Mouse (Mus musculus): ENCODE results near the gene Pon1. TPM values are rescaled to one million over a fixed set of nuclear protein-coding genes. Genes with fewer than 3 reads are reported as not detected.
A peak's percentile ranks its signal among the peaks of the same experiment; 100 is the strongest.
"Not testable (repeated sequence)": the region's sequence is repeated elsewhere in the genome, so short reads cannot be mapped to it uniquely, and the experiment has no call there.

The Pon1 gene
- polyA plus RNA-seq, 1 experiment from 2014 or later, result 40.6 TPM

DNA sequence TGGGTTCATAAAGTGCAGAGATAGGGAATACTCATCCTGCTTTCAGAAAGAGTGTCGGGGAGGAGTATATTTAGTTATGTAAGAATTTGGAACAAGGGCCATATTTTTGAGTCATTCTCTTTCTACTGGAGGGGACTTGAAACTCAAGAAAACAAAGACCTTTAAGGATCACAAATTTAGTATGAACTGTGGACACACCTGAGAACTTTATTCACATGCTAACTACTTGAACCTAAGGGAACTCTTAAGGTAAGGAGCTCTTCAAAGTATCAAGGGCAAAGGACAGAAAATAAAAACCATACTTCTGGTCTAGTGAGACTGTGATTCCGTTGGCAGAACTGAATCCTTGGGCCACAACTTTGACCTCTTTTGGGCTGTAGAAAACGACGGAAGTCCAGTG is 38.3 kb upstream of the Pon1 start:
- no peaks in the 10 kb centered on the region for H3K9me3 ChIP-seq (ENCODE audit: low read length)
- 0 out of 2 replicates have a peak, but pooled peaks cover 4% of the 10 kb centered on the region for H3K36me3 ChIP-seq (ENCODE audit: insufficient read depth, low read length)
- no peak overlapping the region for H3K27ac ChIP-seq (ENCODE audit: low read length)
- H3K4me2 ChIP-seq (replicated peaks; ENCODE audit: low read depth, low read length), result no peak overlapping the region
- no peaks in the 10 kb centered on the region for H3K4me1 ChIP-seq (ENCODE audit: insufficient read depth, low read depth, low read length)
- DNase-seq (ENCODE audit: low spot score) (peak; percentile 67), ATAC-seq (peak; percentile 59)
- no peaks in the 10 kb centered on the region for H3K27me3 ChIP-seq (replicated peaks; ENCODE audit: insufficient read depth, low read length)
- TF ChIP-seq CTCF (IDR thresholded peaks at IDR 0.05) (no peak), EP300 (IDR thresholded peaks at IDR 0.05) (peak; percentile 68)
- H3K9ac ChIP-seq (replicated peaks; ENCODE audit: low read depth), result no peak overlapping the region
- no peak overlapping the region for H3K4me3 ChIP-seq (ENCODE audit: low read depth, low read length)
- WGBS, result 62% methylated on average over 4 of the region's 4 CpGs

DNA sequence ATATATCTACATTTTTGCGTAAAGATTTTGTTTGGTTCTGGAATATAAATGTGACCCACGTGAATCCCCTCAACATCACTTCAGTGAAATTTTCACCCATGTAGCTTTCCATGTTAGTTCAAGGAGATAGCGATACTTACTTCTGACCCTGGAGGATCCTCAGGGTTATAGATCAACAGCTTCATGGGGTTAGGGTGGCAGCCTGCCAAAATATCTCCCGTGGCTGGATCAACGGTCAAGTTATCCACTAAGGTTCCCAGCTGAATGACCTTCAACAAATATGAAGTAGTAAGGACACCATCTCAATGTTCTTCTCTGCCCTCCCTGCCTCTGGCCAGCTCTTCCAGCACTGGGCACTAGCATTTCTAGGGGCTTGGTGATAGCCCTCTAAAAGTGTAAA is 36.5 kb upstream of the Pon1 start:
- 68% methylated on average over 5 of the region's 5 CpGs for WGBS
- Histone ChIP-seq H3K4me1 (ENCODE audit: insufficient read depth, low read depth, low read length) (no peaks in the 10 kb centered on the region), H3K4me3 (ENCODE audit: low read depth, low read length) (no peak overlapping the region), H3K9ac (replicated peaks; ENCODE audit: low read depth) (no peak overlapping the region), H3K27ac (ENCODE audit: low read length) (no peak overlapping the region), H3K9me3 (ENCODE audit: low read length) (no peaks in the 10 kb centered on the region), H3K27me3 (replicated peaks; ENCODE audit: insufficient read depth, low read length) (no peaks in the 10 kb centered on the region), H3K36me3 (ENCODE audit: insufficient read depth, low read length) (0 out of 2 replicates have a peak, but pooled peaks cover 4% of the 10 kb centered on the region), H3K4me2 (replicated peaks; ENCODE audit: low read depth, low read length) (no peak overlapping the region)
- TF ChIP-seq CTCF (IDR thresholded peaks at IDR 0.05), result no peak
- TF ChIP-seq EP300 (IDR thresholded peaks at IDR 0.05), result no peak
- DNase-seq (ENCODE audit: low spot score) (no peak), ATAC-seq (no peak)

DNA sequence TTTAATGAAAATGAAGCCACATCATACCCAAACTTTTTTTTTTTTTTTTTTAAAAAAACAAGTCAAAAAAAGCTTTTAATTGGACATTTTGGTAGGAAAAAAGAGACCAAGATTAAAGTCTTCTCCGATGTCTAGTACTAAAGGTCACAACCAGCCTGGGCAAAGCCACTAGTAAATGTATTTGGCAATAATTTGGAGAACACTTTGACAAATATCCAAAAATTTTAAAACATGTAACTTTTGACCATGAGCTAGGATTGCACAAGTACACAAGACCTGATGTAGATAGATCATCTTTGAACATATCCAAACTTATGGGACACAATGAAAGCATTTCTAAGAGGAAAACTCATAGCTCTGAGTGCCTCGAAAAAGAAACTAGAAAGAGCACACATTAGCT is 29.8 kb upstream of the Pon1 start:
- H3K4me2 ChIP-seq (replicated peaks; ENCODE audit: low read depth, low read length); H3K27me3 ChIP-seq (replicated peaks; ENCODE audit: insufficient read depth, low read length); ATAC-seq; DNase-seq (ENCODE audit: low spot score); H3K9me3 ChIP-seq (ENCODE audit: low read length); H3K27ac ChIP-seq (ENCODE audit: low read length); H3K36me3 ChIP-seq (ENCODE audit: insufficient read depth, low read length); H3K9ac ChIP-seq (replicated peaks; ENCODE audit: low read depth); H3K4me1 ChIP-seq (ENCODE audit: insufficient read depth, low read depth, low read length); H3K4me3 ChIP-seq (ENCODE audit: low read depth, low read length): not testable (repeated sequence)
- WGBS, result 87% methylated on average over 2 of the region's 2 CpGs

DNA sequence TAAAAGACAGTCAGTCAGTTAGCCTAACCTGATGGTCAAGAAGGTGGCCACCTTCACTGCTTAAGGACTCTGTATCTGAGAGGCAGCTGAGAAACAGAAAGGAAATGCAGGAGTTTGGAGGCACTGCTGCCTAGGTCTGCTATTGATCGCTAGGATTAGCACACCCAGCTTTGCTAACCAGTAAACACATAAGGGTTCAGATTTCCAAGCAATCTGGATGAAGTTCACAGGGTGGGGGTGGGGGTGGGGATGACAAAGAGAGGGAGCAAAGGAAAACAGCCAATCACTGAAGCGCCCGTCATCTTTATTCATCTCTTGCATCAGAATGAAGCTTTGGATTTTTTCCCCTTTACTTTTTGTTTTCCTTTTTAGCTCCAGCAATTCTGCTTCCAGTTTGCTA is 28.3 kb upstream of the Pon1 start:
- no peak for DNase-seq (ENCODE audit: low spot score)
- no peaks in the 10 kb centered on the region for H3K9me3 ChIP-seq (ENCODE audit: low read length)
- TF ChIP-seq CTCF (IDR thresholded peaks at IDR 0.05) (no peak), EP300 (IDR thresholded peaks at IDR 0.05) (no peak)
- WGBS, result 71% methylated on average over 3 of the region's 3 CpGs
- H3K4me2 ChIP-seq (replicated peaks; ENCODE audit: low read depth, low read length), result no peak overlapping the region
- no peak overlapping the region for H3K4me3 ChIP-seq (ENCODE audit: low read depth, low read length)
- H3K4me1 ChIP-seq (ENCODE audit: insufficient read depth, low read depth, low read length), result no peaks in the 10 kb centered on the region
- H3K27me3 ChIP-seq (replicated peaks; ENCODE audit: insufficient read depth, low read length), result no peaks in the 10 kb centered on the region
- no peaks in the 10 kb centered on the region for H3K36me3 ChIP-seq (ENCODE audit: insufficient read depth, low read length)
- ATAC-seq, result no peak
- no peak overlapping the region for H3K27ac ChIP-seq (ENCODE audit: low read length)
- H3K9ac ChIP-seq (replicated peaks; ENCODE audit: low read depth), result no peak overlapping the region

DNA sequence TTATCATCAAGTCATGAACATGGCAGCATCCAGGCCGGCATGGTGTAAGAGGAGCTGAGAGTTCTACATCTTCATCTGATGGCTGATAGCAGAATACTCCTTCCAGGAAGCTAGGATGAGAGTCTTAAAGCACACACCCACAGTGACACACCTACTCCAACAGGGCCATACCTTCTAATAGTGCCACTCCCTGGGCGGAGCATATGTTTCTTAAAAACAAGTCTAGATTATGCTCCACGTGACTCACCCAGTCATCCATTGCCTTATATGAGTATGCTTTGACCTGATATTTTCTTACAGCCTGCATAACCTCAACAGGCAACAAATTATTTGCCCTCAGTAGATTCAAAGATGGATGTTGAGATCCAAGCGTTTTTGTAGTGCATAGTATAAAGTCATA is 24.4 kb upstream of the Pon1 start:
- Histone ChIP-seq H3K9ac (replicated peaks; ENCODE audit: low read depth) (no peak overlapping the region), H3K27me3 (replicated peaks; ENCODE audit: insufficient read depth, low read length) (no peaks in the 10 kb centered on the region), H3K4me3 (ENCODE audit: low read depth, low read length) (no peak overlapping the region), H3K27ac (ENCODE audit: low read length) (no peak overlapping the region), H3K4me1 (ENCODE audit: insufficient read depth, low read depth, low read length) (no peaks in the 10 kb centered on the region), H3K4me2 (replicated peaks; ENCODE audit: low read depth, low read length) (no peak overlapping the region), H3K36me3 (ENCODE audit: insufficient read depth, low read length) (no peaks in the 10 kb centered on the region), H3K9me3 (ENCODE audit: low read length) (no peaks in the 10 kb centered on the region)
- WGBS, result 90% methylated on average over 4 of the region's 4 CpGs
- ATAC-seq (no peak), DNase-seq (ENCODE audit: low spot score) (no peak)
- TF ChIP-seq CTCF (IDR thresholded peaks at IDR 0.05), result no peak
- TF ChIP-seq EP300 (IDR thresholded peaks at IDR 0.05), result no peak

DNA sequence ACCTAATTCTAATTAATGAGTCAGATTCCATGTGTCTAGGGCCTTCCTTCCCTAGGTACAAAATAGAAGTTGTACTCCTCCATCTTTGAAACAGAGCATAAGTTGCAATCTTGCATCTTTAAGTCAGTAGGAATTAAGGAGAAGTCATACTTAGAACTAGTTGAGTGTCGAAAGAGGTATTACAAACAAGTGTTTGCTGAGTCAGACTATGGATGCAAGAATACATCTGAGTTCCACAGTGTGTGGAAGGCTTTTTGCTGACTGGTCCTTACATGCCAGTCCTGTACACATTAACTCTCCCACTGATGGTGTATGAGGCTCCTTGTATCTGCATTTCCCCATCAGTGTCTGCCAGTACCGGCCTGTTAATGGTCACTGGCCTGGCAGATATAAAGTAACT is 14.1 kb upstream of the Pon1 start:
- Histone ChIP-seq H3K9me3 (ENCODE audit: low read length) (no peaks in the 10 kb centered on the region), H3K27me3 (replicated peaks; ENCODE audit: insufficient read depth, low read length) (no peaks in the 10 kb centered on the region), H3K4me2 (replicated peaks; ENCODE audit: low read depth, low read length) (no peak overlapping the region), H3K27ac (ENCODE audit: low read length) (no peak overlapping the region), H3K9ac (replicated peaks; ENCODE audit: low read depth) (no peak overlapping the region), H3K4me1 (ENCODE audit: insufficient read depth, low read depth, low read length) (no peaks in the 10 kb centered on the region), H3K4me3 (ENCODE audit: low read depth, low read length) (no peak overlapping the region), H3K36me3 (ENCODE audit: insufficient read depth, low read length) (no peaks in the 10 kb centered on the region)
- 73% methylated on average over 2 of the region's 2 CpGs for WGBS
- ATAC-seq, result no peak; the same call in 1 of the 2 replicates
- DNase-seq (ENCODE audit: low spot score), result peak; percentile 46
- TF ChIP-seq EP300 (IDR thresholded peaks at IDR 0.05) (no peak), CTCF (IDR thresholded peaks at IDR 0.05) (no peak)

DNA sequence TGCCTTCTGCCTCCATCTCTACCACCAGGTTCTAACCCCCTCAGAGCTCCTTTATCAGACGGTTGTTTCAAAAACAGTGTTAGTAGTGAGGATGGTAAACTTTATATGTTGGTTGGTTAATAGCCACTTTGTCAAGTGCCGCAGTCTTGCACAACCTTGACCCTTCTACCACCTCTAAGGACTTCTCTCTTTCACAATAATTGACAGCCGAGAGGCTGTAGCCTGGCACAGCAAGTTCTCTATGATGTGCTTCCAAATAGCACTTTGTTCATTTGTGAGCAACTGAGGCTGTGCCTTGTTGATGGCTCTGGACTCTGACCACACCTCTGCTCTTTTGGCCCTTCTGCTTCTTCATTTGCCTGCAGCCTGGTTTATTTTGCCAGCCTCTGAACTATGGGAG is 6.2 kb upstream of the Pon1 start:
- H3K27me3 ChIP-seq (replicated peaks; ENCODE audit: insufficient read depth, low read length), result no peaks in the 10 kb centered on the region
- peak overlapping the region; percentile 51; the same call in 1 of the 2 replicates for H3K27ac ChIP-seq (ENCODE audit: low read length)
- DNase-seq (ENCODE audit: low spot score) (peak; percentile 75), ATAC-seq (peak; percentile 85)
- WGBS, result 39% methylated on average over 3 of the region's 3 CpGs
- H3K9ac ChIP-seq (replicated peaks; ENCODE audit: low read depth), result no peak overlapping the region
- no peaks in the 10 kb centered on the region for H3K9me3 ChIP-seq (ENCODE audit: low read length)
- H3K36me3 ChIP-seq (ENCODE audit: insufficient read depth, low read length), result no peaks in the 10 kb centered on the region
- no peak overlapping the region for H3K4me3 ChIP-seq (ENCODE audit: low read depth, low read length)
- TF ChIP-seq EP300 (IDR thresholded peaks at IDR 0.05) (peak; percentile 89), CTCF (IDR thresholded peaks at IDR 0.05) (no peak)
- H3K4me2 ChIP-seq (replicated peaks; ENCODE audit: low read depth, low read length), result no peak overlapping the region
- H3K4me1 ChIP-seq (ENCODE audit: insufficient read depth, low read depth, low read length), result no peaks in the 10 kb centered on the region

Data from lung, postnatal 0 days (tissue).